Mouse (Mus musculus) MEL (cell line): ENCODE results near the gene Nrxn2.

ENCODE experiments used
- CHD2 ChIP-seq: IDR thresholded peaks from 2 replicates; pipeline ENCODE4 v1.6.1; 2011; ENCODE audit warnings: low read length, improper control_type of control experiment
- EP300 ChIP-seq, 2 experiments: IDR thresholded peaks; 2 replicates each; pipeline ENCODE4 v1.6.1; 2011; ENCODE audit warnings: improper control_type of control experiment in 2 of 2, low read length in 2 of 2, low read depth in 1 of 2, mild to moderate bottlenecking in 1 of 2
- POLR2A ChIP-seq, 2 experiments: IDR thresholded peaks; 2 replicates each; pipeline ENCODE4 v1.6.1; 2011 to 2012; ENCODE audit warnings: low read length in 2 of 2, mild to moderate bottlenecking in 2 of 2, control low read depth in 1 of 2, improper control_type of control experiment in 1 of 2, low read depth in 1 of 2, moderate library complexity in 1 of 2; ENCODE audit not compliant: control insufficient read depth in 1 of 2, insufficient read depth in 1 of 2, poor library complexity in 1 of 2
- RAD21 ChIP-seq: IDR thresholded peaks from 2 replicates; pipeline ENCODE4 v1.6.1; 2011; ENCODE audit warnings: mild to moderate bottlenecking, low read depth, low read length, improper control_type of control experiment
- TBP ChIP-seq: IDR thresholded peaks from 2 replicates; pipeline ENCODE4 v1.8.0; 2011; ENCODE audit warnings: low read depth, low read length, improper control_type of control experiment

DNA sequence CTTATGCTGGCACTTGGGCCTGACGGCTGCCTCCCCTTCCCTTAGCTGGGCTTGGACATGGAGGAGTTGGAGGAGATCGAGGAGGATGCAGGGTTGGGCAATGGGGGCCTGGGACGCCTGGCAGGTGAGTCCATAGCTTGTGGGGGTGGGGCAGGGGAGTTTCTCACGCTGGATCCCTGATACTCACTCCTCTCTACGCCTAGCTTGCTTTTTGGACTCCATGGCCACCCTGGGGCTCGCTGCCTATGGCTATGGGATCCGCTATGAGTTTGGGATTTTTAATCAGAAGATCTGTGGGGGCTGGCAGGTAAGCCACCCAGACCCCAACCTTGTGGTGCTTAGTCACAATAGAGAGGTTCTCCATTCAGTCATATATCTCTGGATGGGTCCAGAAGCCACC, 32.7 kb upstream of the Nrxn2 start:
- no peak for TF ChIP-seq RAD21
- TF ChIP-seq TBP: no peak
- no peak for TF ChIP-seq EP300 (IDR thresholded peaks at IDR 0.05; ENCODE audit: low read depth in 1 of 2, low read length in 2 of 2)
- TF ChIP-seq CHD2: no peak
- TF ChIP-seq POLR2A (IDR thresholded peaks at IDR 0.05; ENCODE audit: control insufficient read depth in 1 of 2, insufficient read depth in 1 of 2, low read depth in 1 of 2, low read length in 2 of 2, poor library complexity in 1 of 2): no peak
